Mouse (Mus musculus) liver, postnatal 0 days (tissue): ENCODE measurements around the gene Ern1. TPM values are rescaled to one million over a fixed set of nuclear protein-coding genes. Genes with fewer than 3 reads are reported as not detected.

Source experiments
- ATAC-seq: fragments of 200-750 bp; cut with Nextera tagmentation; 2 replicates; pipeline ENCODE4 v1.8.0; 2017; ENCODE audit warnings: mild to moderate bottlenecking, moderate library complexity
- DNase-seq: peaks from one replicate; pipeline ENCODE4 v3.0.0-alpha.2; 2016
- H3K27ac ChIP-seq: fragments of 300-500 bp; sonication (generic); 2 replicates; pipeline ENCODE4 v1.5.1; 2014; ENCODE audit warnings: antibody characterized with exemption, moderate library complexity, mild to moderate bottlenecking, low read depth
- H3K27me3 ChIP-seq: fragments of 300-500 bp; sonication (generic); 2 replicates; pipeline ENCODE4 v1.6.1; 2014; ENCODE audit warnings: low read length, control low read depth, mixed read lengths; ENCODE audit not compliant: insufficient read depth
- H3K36me3 ChIP-seq: fragments of 300-500 bp; sonication (generic); replicated peaks from 2 replicates; pipeline ENCODE4 v1.6.1; 2014; ENCODE audit warnings: mild to moderate bottlenecking, control low read depth, low read length, moderate library complexity, mixed read lengths; ENCODE audit not compliant: insufficient read depth
- H3K4me1 ChIP-seq: fragments of 300-500 bp; sonication (generic); 2 replicates; pipeline ENCODE4 v1.6.1; 2014; ENCODE audit warnings: antibody characterized with exemption, mild to moderate bottlenecking, control low read depth; ENCODE audit not compliant: insufficient read depth
- H3K4me2 ChIP-seq: fragments of 300-500 bp; sonication (generic); 2 replicates; pipeline ENCODE4 v1.6.1; 2014; ENCODE audit warnings: low read depth, mild to moderate bottlenecking, low read length, moderate library complexity, mixed read lengths
- H3K4me3 ChIP-seq: fragments of 300-500 bp; sonication (generic); 2 replicates; pipeline ENCODE4 v1.5.1; 2014; ENCODE audit warnings: low read depth, low read length
- H3K9ac ChIP-seq: fragments of 300-500 bp; sonication (generic); replicated peaks from 2 replicates; pipeline ENCODE4 v1.6.1; 2014; ENCODE audit warnings: mild to moderate bottlenecking, moderate library complexity
- H3K9me3 ChIP-seq: fragments of 300-500 bp; sonication (generic); 2 replicates; pipeline ENCODE4 v1.6.1; 2016; ENCODE audit warnings: mild to moderate bottlenecking, control low read depth, low read length, mixed read lengths
- CTCF ChIP-seq: sonication (generic); IDR thresholded peaks from 2 replicates; pipeline ENCODE4 v1.5.1; 2016; ENCODE audit warnings: antibody characterized with exemption, low read depth
- EP300 ChIP-seq: IDR thresholded peaks from 2 replicates; pipeline ENCODE4 v1.6.1; 2016; ENCODE audit warnings: antibody characterized with exemption, low read depth, mild to moderate bottlenecking
- WGBS: fragments of 180-500 bp; shearing (Covaris S2); extraction: QIAGEN DNeasy Blood & Tissue Kit; methylation state at CpG from one replicate; pipeline ENCODE4 v1.1.7; 2014; ENCODE audit not compliant: insufficient replicate concordance; 5-methylcytosine and 5-hydroxymethylcytosine counted together
- polyA plus RNA-seq: library from polyadenylated mRNA; unstranded; fragments of >200 nt; fragmentation: Nextera tagmentation; extraction: Ambion mirVana; gene quantifications from 2 replicates; pipeline ENCODE4 v1.2.1, GENCODE M21; 2015

The Ern1 gene
- polyA plus RNA-seq, 1 experiment from 2014 or later: 2.9 TPM

GRCm38 (mm10) chr11:106366316-106366715 lies 121.3 kb downstream of the Ern1 start:
- ATAC-seq (no peak; the same call in 1 of the 2 replicates), DNase-seq (peak; percentile 83)
- TF ChIP-seq CTCF (peak; percentile 90), EP300 (no peak)
- Histone ChIP-seq H3K36me3 (no peaks in the 10 kb centered on the region), H3K9ac (no peak overlapping the region), H3K4me3 (no peak overlapping the region), H3K27ac (no peak overlapping the region), H3K4me1 (no peaks in the 10 kb centered on the region), H3K9me3 (no peaks in the 10 kb centered on the region), H3K27me3 (no peaks in the 10 kb centered on the region), H3K4me2 (no peak overlapping the region)
- WGBS: 5% methylated on average over 3 of the region's 3 CpGs

DNA sequence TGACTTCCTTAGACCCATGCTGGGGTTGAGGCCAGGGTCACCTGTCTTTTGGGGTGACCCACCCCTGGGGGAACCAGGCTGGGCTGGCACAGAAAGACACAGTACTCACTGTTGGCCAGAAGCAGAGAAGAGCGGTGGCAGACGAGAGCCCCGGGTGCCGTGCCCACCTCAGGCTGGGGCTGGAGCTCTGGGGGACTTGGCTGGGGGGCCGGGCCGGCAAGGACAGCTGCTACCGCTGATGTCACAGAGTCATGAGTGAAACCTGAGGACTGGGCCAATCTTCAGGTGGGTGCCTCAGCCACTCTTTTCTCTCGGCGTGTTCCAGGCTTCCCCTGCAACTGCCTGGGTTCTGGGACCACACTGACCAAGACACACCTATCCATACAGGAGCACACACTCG lies 122.3 kb downstream of the Ern1 start, which contains the start of gene Prr29:
Gene Prr29, plus strand, starts transcription at position 107 of the 400 bp plus-strand sequence.
- Histone ChIP-seq H3K36me3 (no peaks in the 10 kb centered on the region), H3K27me3 (no peaks in the 10 kb centered on the region), H3K4me3 (no peak within 1 kb of the TSS), H3K9me3 (no peaks in the 10 kb centered on the region), H3K9ac (no peak within 1 kb of the TSS), H3K27ac (no peak within 1 kb of the TSS), H3K4me2 (no peak within 1 kb of the TSS), H3K4me1 (no peaks in the 10 kb centered on the region)
- no peak for ATAC-seq
- TF ChIP-seq EP300 (no peak), CTCF (no peak)
- 61% methylated on average over 10 of the region's 10 CpGs for WGBS
- no peak for DNase-seq

DNA sequence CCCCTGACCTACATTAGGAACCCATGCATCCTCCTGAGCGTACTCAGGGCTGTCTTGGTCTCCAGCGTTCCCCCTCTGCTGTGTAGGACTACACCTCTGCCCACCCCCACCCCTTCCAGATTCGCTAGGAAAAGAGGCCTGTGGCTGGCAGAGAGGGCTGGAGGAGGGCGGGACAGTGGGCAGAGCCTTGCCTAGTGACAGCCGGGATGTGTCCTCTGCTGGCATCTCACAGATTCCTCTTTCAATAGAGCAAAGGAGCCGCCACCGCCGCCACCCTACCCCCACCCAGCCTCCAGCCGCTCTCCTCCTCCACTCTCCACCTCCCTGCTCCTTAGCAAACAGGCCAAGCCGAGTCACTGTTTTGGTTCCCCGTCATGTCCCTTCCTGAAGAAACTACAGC lies 122.9 kb downstream of the Ern1 start:
- Histone ChIP-seq H3K4me2 (no peak overlapping the region), H3K9me3 (no peaks in the 10 kb centered on the region), H3K4me1 (no peaks in the 10 kb centered on the region), H3K27me3 (no peaks in the 10 kb centered on the region), H3K27ac (no peak overlapping the region), H3K4me3 (no peak overlapping the region), H3K9ac (no peak overlapping the region), H3K36me3 (no peaks in the 10 kb centered on the region)
- TF ChIP-seq CTCF (no peak), EP300 (no peak)
- ATAC-seq (no peak), DNase-seq (no peak)
- 19% methylated on average over 11 of the region's 11 CpGs for WGBS

DNA sequence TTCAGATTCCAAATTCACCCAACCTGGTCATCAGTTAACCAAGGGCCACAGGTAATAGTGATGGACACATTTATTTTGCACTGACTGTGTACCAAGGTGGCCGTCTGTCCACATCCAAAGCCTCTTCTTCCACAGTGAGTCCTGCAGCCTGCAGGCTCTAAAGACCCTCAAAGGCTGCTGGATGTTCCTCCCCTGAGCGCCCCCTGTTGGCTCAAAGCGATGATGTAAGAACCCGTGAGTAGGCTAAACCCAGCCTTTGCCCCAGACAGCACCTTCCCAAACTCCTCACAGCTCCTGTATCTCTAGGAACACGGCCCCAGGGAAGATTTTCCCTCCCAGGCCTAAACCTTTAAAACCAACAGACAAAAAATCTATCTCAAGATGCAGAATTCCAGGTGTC lies 128.3 kb downstream of the Ern1 start:
- no peak overlapping the region for H3K4me2 ChIP-seq
- H3K36me3 ChIP-seq: no peaks in the 10 kb centered on the region
- no peaks in the 10 kb centered on the region for H3K27me3 ChIP-seq
- ATAC-seq (no peak), DNase-seq (peak; percentile 59)
- no peak overlapping the region for H3K9ac ChIP-seq
- peak; percentile 62 for TF ChIP-seq CTCF
- TF ChIP-seq EP300: no peak
- WGBS: 24% methylated on average over 5 of the region's 5 CpGs
- H3K27ac ChIP-seq: no peak overlapping the region
- no peaks in the 10 kb centered on the region for H3K9me3 ChIP-seq
- H3K4me1 ChIP-seq: peaks cover 6% of the 10 kb centered on the region
- H3K4me3 ChIP-seq: no peak overlapping the region

DNA sequence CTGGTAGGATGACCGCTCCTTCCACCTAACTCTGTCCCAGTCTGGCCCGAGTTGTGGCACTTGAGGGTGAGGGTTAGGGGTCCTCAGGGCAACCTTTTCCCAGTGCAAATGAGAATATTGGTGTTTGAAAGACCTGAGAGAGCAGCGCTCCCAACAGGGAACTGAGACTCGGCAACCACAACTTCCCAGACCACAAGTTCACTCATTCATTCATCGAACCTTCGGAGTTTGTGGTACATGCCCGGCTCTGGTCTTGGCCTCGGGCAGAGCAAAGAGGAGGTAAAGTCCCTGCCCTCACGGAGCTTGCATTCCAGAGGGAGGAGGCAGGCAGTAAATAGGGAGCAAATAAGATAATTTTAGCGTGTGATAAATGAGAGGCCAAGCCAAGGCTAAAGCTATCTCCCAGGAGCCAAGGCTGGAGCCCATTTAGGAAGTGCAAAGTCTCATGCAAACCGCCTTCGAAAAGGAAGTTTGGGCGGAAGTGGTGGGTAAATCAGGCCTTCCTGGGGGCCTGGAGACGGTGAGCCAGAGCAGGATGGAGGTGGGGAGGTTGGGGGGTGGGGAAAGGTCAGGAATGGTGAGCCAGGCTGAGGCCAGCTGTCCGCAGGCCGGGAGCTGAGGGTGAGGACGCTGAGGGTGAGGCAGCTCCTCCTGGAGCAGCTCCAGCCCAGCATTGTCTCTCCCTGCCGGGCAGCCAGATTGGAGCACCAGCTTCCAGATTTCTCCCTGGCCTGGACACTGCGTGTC lies 132.1 kb downstream of the Ern1 start:
- Histone ChIP-seq H3K4me2 (peak overlapping the region; percentile 20), H3K9ac (no peak overlapping the region), H3K9me3 (no peaks in the 10 kb centered on the region), H3K27ac (no peak overlapping the region), H3K27me3 (no peaks in the 10 kb centered on the region), H3K4me1 (peaks cover 6% of the 10 kb centered on the region), H3K4me3 (no peak overlapping the region), H3K36me3 (no peaks in the 10 kb centered on the region)
- no peak for DNase-seq
- WGBS: 28% methylated on average over 19 of the region's 19 CpGs
- TF ChIP-seq CTCF: no peak
- TF ChIP-seq EP300: no peak
- ATAC-seq: no peak

GRCm38 (mm10) chr11:106354181-106354580 lies 133.5 kb downstream of the Ern1 start:
- WGBS: 26% methylated on average over 1 of the region's 1 CpGs
- Histone ChIP-seq H3K4me3 (no peak overlapping the region), H3K27me3 (no peaks in the 10 kb centered on the region), H3K27ac (no peak overlapping the region), H3K36me3 (no peaks in the 10 kb centered on the region), H3K9me3 (no peaks in the 10 kb centered on the region), H3K4me2 (no peak overlapping the region), H3K4me1 (peaks cover 6% of the 10 kb centered on the region), H3K9ac (no peak overlapping the region)
- no peak for TF ChIP-seq CTCF
- TF ChIP-seq EP300: no peak
- no peak for DNase-seq
- ATAC-seq: no peak
